Mouse (Mus musculus) embryo, embryonic 10.5 days (tissue): ENCODE results near the gene March9.
"Not testable (repeated sequence)": the region's sequence is repeated elsewhere in the genome, so short reads cannot be mapped to it uniquely, and the experiment has no call there.

Experiments
- DNase-seq: peaks from one replicate; pipeline ENCODE4 v3.0.0-alpha.2; 2015; ENCODE audit warnings: low spot score

Gene March9

GRCm38 (mm10) chr10:127079665-127080391 lies 19.8 kb upstream of the March9 start:
- DNase-seq = peak; percentile 46

- peak; percentile 78 for DNase-seq
Observed at GRCm38 (mm10) chr10:127078677-127079575, 18.9 kb upstream of the March9 start.

GRCm38 (mm10) chr10:127078001-127078676 lies 18.2 kb upstream of the March9 start:
- no peak for DNase-seq

GRCm38 (mm10) chr10:127077515-127077914 lies 17.5 kb upstream of the March9 start:
- DNase-seq = no peak

DNA sequence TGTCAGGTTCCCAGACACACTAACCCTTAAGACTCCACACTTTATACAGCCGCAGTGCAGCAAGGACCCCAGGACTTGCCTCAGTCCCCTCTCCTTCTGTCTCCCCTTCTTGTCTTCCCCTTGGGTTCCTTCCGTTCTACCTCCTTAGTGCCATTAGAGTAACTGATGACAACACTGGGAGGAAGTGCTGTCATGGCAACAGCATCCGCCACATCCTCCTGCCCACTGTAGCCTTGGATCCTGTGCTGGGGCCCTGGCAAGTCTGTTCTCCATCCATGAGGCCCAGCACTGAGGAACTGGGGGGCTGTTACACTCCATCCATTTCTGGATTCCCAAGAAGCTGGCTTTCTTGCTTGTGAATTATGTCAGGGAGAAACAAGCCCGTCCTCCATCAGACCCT lies 16.1 kb upstream of the March9 start:
- no peak for DNase-seq

DNA sequence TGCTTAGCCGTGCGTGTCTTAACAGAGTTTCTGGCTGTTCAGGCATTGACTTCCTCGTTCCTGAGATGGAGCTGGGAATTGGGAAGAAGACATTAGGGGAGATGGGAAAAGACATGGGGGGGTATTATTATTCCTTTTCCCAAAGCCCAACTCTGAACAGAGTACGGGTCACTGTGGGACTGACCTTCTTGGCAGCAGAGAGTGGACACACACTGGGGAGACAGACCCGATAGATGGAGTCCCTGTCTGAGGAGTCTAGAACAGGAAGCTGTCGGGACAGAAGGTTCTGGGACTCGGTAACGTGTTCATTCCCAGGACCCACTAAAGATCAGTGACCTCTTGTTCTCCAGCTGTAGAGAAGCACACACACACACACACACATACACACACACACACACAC lies 15.7 kb upstream of the March9 start:
- no peak for DNase-seq

GRCm38 (mm10) chr10:127075080-127075479 lies 15.1 kb upstream of the March9 start, which contains the start of gene Agap2:
TSS of gene Agap2 (plus strand) at chr10:127075284.
- no peak for DNase-seq

DNA sequence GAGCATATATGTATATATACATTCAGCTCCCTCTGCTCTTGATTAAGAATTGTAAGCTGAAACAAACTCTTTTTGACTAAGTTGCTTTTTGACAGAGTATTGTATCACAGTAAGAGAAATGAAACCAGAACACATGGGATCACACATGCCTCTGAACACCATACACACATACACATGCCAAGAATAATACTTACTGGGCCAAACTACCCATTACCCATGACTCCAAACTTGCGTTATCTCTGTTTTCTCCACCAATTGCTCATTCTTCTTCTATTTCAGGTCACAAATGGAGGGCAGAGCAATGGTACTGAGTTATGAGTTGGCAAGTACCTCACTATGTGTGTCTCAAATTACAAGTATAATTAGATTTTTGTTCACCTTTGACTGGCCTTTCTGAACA lies 14.0 kb upstream of the March9 start:
- no peak for DNase-seq

- not testable (repeated sequence) for DNase-seq
Observed at GRCm38 (mm10) chr10:127072969-127073368, 13.0 kb upstream of the March9 start.

GRCm38 (mm10) chr10:127072270-127072669 lies 12.3 kb upstream of the March9 start:
- DNase-seq = not testable (repeated sequence)

GRCm38 (mm10) chr10:127071203-127071602 lies 11.2 kb upstream of the March9 start:
- DNase-seq = no peak

GRCm38 (mm10) chr10:127070190-127071121 lies 10.5 kb upstream of the March9 start, which contains the start of gene Tspan31:
TSS of gene Tspan31 (minus strand) at chr10:127070264.
- DNase-seq = peak; percentile 98

DNA sequence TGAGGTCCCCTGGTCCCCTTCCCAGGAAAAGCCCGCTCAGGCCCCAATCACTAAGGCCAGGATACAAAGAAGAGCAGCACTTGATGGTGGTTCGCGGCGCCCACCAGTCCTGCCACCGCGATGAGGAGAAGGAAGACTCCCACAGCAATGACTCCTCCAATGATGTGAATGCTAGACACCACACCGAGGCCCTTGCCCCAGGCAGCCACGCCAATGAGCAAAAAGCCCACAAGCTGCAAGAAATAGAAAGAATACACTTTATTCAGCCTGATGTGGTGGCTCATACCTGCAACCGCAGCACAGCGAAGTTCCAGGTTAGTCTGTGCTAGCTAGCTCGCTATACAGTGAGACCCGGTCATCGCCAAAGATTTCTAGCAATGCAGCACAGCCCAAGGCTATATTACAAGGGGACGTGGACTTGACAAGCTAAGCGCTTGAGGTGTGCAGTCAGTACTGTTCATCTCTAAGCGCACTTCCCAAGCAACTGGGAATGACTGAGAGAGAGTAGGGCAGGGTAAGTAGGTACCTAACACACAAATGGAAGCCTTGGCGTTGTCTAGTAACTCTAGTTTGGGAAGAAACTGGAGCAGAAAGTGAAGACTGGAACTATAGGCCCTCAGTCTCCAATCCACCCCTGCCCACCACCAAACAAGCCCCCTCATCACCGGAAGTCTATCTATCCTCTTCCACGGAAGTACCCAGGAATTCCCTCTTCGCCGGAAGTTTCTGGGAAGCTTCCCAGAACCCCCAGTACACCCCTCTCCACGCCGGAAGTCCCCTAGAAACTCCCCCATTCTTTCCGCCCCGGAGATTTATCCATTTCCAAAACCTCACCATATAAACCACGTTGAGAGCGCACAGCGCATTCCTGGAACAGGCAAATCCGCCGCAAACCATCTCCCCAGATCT lies 9.6 kb upstream of the March9 start:
- peak; percentile 86 for DNase-seq

- peak; percentile 13 for DNase-seq
Observed at GRCm38 (mm10) chr10:127068360-127069038, 8.5 kb upstream of the March9 start.

DNA sequence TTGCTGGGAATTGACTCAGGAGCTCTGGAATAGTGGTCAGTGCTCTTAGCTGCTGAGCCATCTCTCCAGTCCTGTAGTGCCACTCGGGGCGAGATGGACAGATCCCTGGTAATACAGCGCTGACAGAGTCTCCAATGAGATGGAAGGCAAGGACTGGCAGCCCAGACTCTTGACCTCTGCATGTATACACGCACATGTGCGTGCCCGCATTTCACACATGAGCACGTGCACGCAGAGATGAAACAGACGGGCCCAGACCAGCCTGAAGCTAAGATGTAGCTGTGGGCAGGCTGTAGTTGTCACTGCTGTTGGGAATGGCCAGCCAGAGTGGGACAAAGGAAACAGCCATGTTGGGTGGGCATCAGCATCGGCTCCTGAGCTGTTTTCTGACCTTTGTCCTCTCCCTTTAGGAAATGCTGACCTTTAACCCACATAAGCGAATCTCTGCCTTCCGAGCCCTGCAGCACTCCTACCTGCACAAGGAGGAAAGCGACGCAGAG lies 6.6 kb upstream of the March9 start:
- DNase-seq = no peak

- no peak for DNase-seq
Observed at GRCm38 (mm10) chr10:127065981-127066380, 6.0 kb upstream of the March9 start.

DNA sequence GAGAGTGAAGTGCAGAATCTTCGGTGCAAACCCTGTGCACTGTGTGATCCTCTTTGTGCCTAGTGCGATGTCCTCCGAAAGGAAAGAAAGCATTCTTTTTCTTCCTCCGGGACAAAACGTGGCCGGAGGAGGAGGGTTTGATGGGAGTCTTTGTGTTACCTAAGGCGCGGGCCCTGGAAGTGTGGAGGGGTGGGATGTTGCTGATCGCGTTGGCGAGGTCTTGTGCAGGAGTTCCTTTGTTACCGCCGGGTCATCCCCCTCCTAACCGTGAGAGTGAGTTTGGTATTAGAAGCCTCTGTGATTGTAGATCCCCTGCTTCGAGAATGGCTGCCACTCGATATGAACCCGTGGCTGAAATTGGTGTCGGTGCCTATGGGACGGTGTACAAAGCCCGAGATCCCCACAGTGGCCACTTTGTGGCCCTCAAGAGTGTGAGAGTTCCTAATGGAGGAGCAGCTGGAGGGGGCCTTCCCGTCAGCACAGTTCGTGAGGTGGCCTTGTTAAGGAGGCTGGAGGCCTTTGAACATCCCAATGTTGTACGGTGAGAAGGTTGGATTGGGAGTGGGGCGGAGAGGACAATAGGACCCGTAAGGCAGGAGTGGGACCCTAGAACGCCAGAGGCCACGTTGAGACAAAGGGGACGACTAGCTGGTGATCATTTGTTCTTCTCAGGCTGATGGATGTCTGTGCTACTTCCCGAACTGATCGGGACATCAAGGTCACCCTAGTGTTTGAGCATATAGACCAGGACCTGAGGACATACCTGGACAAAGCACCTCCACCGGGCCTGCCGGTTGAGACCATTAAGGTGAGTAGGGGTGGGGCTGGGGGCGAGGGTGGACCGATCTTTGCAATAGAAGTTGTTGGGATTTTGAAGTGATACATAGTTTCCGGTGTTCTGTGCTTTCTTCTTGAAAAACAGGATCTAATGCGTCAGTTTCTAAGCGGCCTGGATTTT lies 4.2 kb upstream of the March9 start:
- DNase-seq = peak; percentile 46

DNA sequence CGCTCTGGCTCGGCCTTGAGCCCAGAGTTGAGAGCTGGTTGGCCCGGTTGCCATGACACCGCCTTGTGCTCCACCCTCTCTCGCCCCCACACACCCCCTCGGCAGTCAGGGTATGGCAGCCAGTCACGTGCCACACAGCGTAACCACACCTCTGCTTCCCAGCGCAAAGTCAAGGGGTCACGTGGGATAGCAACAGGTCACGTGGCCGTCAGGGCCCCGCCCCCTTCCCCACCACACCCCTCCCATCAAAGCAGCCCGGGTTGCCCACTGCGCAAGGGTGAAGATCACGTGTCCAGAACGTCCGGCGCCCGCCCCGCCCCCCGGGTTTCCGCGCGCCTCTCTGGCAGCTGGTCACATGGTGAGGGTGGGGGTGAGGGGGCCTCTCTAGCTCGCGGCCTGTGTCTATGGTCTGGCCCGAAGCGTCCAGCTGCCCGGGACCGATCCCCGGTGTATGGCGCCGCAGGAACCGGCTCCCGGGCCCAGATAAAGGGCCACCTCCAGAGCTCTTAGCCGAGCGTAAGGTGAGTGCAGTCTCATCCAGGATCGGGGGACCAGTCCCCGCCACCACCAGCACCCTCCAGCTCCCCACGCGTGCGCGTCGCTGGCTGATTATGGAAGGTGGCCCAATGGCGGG lies 3.4 kb upstream of the March9 start, which contains the start of gene Cdk4:
Cdk4 (plus strand) TSS at position 296 of the 634 bp plus-strand sequence.
- DNase-seq = peak; percentile 99
